Mouse (Mus musculus) ZHBTc4 (cell line): ENCODE measurements around the gene C3.

Experiments used
- DNase-seq: peaks from one replicate; pipeline ENCODE4 v3.0.0-alpha.2; 2011; ENCODE audit warnings: low read depth, low spot score

Gene C3

GRCm38 (mm10) chr17:57228014-57228413 is at the start of gene C3:
TSS of gene C3 (minus strand) at chr17:57228136.
- no peak for DNase-seq

- DNase-seq: peak; percentile 88
Observed at GRCm38 (mm10) chr17:57276634-57277121, 48.7 kb upstream of the C3 start.

GRCm38 (mm10) chr17:57275997-57276351 is 48.0 kb upstream of the C3 start:
- peak; percentile 36 for DNase-seq

GRCm38 (mm10) chr17:57275111-57275996 is 47.4 kb upstream of the C3 start:
- peak; percentile 84 for DNase-seq

GRCm38 (mm10) chr17:57274686-57275085 is 46.8 kb upstream of the C3 start:
- no peak for DNase-seq

GRCm38 (mm10) chr17:57273846-57274245 is 45.9 kb upstream of the C3 start:
- DNase-seq: peak; percentile 69

GRCm38 (mm10) chr17:57271301-57271700 is 43.4 kb upstream of the C3 start:
- no peak for DNase-seq

GRCm38 (mm10) chr17:57267556-57268126 is 39.7 kb upstream of the C3 start:
- no peak for DNase-seq

- peak; percentile 77 for DNase-seq
Observed at GRCm38 (mm10) chr17:57264972-57265945, 37.3 kb upstream of the C3 start.

GRCm38 (mm10) chr17:57264164-57264563 is 36.2 kb upstream of the C3 start:
- no peak for DNase-seq

- no peak for DNase-seq
Observed at GRCm38 (mm10) chr17:57262901-57263550, 35.1 kb upstream of the C3 start.

GRCm38 (mm10) chr17:57261796-57262195 is 33.9 kb upstream of the C3 start:
- peak; percentile 35 for DNase-seq

- DNase-seq: no peak
Observed at GRCm38 (mm10) chr17:57261286-57261685, 33.4 kb upstream of the C3 start.

GRCm38 (mm10) chr17:57260351-57260750 is 32.4 kb upstream of the C3 start:
- no peak for DNase-seq

GRCm38 (mm10) chr17:57259742-57260141 is 31.8 kb upstream of the C3 start:
- DNase-seq: no peak

GRCm38 (mm10) chr17:57258191-57258590 is 30.3 kb upstream of the C3 start:
- DNase-seq: no peak

GRCm38 (mm10) chr17:57256921-57257485 is 29.1 kb upstream of the C3 start:
- DNase-seq: no peak

- DNase-seq: no peak
Observed at GRCm38 (mm10) chr17:57255354-57255753, 27.4 kb upstream of the C3 start.

- DNase-seq: no peak
Observed at GRCm38 (mm10) chr17:57253306-57253705, 25.4 kb upstream of the C3 start.

- no peak for DNase-seq
Observed at GRCm38 (mm10) chr17:57251431-57251830, 23.5 kb upstream of the C3 start.
